Mouse (Mus musculus) hindbrain, embryonic 10.5 days (tissue): ENCODE data around the gene E4f1. TPM values are rescaled to one million over a fixed set of nuclear protein-coding genes. Genes with fewer than 3 reads are reported as not detected.

Experiments
- DNase-seq: peaks from one replicate; pipeline ENCODE4 v3.0.0-alpha.2; 2017; ENCODE audit warnings: low spot score
- H3K27ac ChIP-seq: fragments of 300-500 bp; sonication (generic); 2 replicates; pipeline ENCODE4 v1.5.1; 2016; ENCODE audit warnings: mild to moderate bottlenecking, moderate library complexity
- H3K27me3 ChIP-seq: fragments of 300-500 bp; sonication (generic); 2 replicates; pipeline ENCODE4 v1.6.1; 2016; ENCODE audit warnings: mild to moderate bottlenecking; ENCODE audit not compliant: poor library complexity, insufficient read depth, severe bottlenecking
- H3K36me3 ChIP-seq: fragments of 300-500 bp; sonication (generic); 2 replicates; pipeline ENCODE4 v1.6.1; 2016; ENCODE audit warnings: mild to moderate bottlenecking, moderate library complexity
- H3K4me1 ChIP-seq: fragments of 300-500 bp; sonication (generic); replicated peaks from 2 replicates; pipeline ENCODE4 v1.6.1; 2016; ENCODE audit warnings: mild to moderate bottlenecking
- H3K4me3 ChIP-seq: fragments of 300-500 bp; sonication (generic); 2 replicates; pipeline ENCODE4 v1.5.1; 2016; ENCODE audit warnings: mild to moderate bottlenecking, moderate library complexity
- H3K9me3 ChIP-seq: fragments of 300-500 bp; sonication (generic); 2 replicates; pipeline ENCODE4 v1.6.1; 2016; ENCODE audit warnings: mild to moderate bottlenecking, moderate library complexity
- WGBS: fragments of 180-500 bp; shearing (Covaris S2); methylation state at CpG from one replicate; pipeline ENCODE4 v1.1.7; 2016; 5-methylcytosine and 5-hydroxymethylcytosine counted together
- polyA plus RNA-seq: library from polyadenylated mRNA; unstranded; fragments of >200 nt; fragmentation: Nextera tagmentation; extraction: Ambion mirVana; gene quantifications from 2 replicates; pipeline ENCODE4 v1.2.1, GENCODE M21; 2016

Gene E4f1
- polyA plus RNA-seq, 1 experiment from 2014 or later = 40.1 TPM

DNA sequence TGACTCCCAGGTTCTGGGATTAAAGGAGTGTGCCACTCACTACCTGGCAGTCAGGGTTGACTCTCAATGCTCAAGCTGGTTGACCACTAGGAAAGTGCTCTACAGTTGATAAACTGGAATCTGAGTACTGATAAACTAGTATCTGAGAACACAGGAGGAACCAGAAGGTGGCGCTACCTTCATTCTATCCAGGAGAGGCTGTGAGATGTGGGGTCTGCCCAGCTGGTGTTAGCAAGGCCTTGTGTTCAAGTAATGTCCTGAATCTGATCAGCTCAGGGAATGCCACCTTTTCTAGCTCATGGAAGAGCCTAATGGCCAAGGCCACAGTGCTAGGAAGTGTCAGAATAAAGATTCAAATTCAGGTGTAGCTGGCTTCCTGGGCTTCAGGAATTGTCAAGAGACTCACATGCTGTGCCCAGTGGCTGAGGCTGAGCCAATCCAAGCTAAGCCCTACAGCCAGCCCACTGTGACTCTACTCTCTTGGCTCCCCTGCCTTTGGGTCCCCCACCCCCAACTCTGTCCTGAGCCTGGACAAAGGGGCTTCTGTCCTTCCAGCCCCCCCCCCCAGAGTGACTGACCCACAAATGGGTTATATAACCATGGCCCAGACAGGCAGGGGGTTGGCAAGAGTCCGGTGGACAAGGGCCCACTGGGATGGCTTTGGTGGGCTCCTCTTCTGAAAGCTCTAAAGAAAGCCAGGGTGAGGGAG, 24.7 kb upstream of the E4f1 start:
- WGBS = 37% methylated on average over 2 of the region's 2 CpGs
- Histone ChIP-seq H3K36me3 (peaks cover 40% of the 10 kb centered on the region), H3K27ac (peak overlapping the region; percentile 12; the same call in 1 of the 2 replicates), H3K4me3 (no peak overlapping the region), H3K27me3 (peaks cover 7% of the 10 kb centered on the region; the same call in 1 of the 2 replicates), H3K9me3 (no peaks in the 10 kb centered on the region), H3K4me1 (peaks cover 14% of the 10 kb centered on the region)
- peak; percentile 57 for DNase-seq

DNA sequence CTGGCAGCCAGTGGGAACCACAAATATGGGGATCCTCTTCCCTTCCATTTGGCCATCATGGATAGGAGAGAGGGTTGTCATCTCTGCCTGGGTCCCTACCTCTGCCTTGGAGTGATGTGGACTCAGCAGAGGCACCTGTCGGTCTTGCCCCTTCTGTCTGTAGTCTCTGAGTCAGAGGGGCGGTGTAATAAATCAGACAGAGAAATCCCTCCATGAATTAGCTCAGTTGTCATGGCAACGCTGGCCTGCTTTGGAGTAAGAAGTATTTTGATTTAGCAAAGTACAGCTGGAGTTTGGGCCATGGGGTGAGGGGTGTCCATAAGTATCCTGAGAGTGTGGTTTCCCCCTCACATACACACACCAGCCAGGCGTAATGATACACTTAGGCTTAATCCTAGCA, 20.3 kb upstream of the E4f1 start:
- H3K4me3 ChIP-seq = peak overlapping the region; percentile 88; the same call in 1 of the 2 replicates
- no peak for DNase-seq
- WGBS = 83% methylated on average over 4 of the region's 4 CpGs
- H3K27ac ChIP-seq = no peak overlapping the region
- peaks cover 41% of the 10 kb centered on the region for H3K27me3 ChIP-seq
- H3K4me1 ChIP-seq = peaks cover 39% of the 10 kb centered on the region
- H3K9me3 ChIP-seq = no peaks in the 10 kb centered on the region
- no peaks in the 10 kb centered on the region for H3K36me3 ChIP-seq

DNA sequence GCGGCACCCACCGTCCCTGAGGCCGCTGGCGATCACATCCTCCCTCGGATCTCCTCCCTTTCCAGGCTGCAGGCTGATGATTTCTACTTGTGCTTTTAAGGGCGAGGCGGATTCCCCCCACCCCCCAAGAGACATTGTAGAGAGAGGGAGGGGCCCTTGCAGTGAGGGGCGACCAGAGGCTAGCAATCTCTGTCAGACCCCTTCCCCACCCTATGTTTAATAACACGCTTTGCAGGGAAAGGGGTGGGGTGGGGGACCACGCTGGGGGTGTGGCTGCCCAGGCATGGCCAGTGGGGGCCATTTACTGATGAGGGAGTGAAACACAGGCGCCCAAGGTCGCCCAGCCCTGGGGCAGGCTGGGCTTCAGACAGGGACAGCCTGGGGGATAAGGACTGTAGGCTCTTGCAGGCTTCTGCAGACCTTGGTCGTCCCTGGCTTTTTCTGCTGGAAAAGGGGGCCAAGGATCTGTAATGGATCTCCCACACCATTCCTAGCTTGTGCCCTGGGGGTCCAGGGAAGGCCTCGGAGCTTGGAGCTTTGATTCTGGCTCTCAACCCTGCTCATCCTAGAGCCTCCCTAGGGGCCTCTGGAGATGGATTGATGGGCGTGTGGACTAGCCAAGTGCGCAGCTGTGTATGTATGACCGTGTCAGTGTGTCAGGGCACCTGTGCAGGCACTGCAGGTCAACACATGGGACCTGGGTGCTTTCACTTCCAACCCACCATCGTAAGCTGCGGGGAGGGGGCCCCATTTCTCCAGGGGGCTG, 19.3 kb upstream of the E4f1 start:
- Histone ChIP-seq H3K9me3 (no peaks in the 10 kb centered on the region), H3K27me3 (peaks cover 41% of the 10 kb centered on the region), H3K4me1 (peaks cover 43% of the 10 kb centered on the region), H3K4me3 (peak overlapping the region; percentile 88), H3K27ac (peak overlapping the region; percentile 92), H3K36me3 (no peaks in the 10 kb centered on the region)
- 17% methylated on average over 19 of the region's 19 CpGs for WGBS
- no peak for DNase-seq

DNA sequence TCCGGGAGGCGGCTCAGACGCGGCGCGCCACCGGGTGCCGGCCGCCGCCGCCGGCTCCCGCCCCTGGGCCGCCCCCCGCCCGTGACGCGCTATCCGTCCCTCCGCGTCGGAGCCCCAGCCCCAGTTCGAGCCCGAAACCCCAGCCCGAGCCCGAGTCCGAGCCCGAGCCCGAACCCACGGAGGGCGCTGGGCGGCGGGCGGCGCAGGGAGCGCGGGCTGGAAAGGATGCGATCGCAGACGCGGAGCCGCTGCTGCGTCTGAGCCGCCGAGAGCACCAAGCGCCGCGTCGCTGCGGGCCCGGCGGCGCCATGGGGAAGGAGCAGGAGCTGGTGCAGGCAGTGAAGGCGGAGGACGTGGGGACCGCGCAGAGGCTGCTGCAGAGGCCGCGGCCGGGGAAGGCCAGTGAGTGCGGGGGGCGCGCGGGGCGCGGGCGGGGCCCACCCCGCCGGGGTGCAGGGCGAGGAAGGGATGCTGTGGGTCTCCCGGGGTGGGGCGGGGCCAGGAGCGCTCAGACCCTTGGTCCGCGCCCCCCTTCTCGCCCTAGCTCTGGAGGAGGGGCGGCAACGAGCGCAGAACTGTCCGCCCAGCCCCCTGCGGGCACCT, 18.6 kb upstream of the E4f1 start:
- peak overlapping the region; percentile 92 for H3K27ac ChIP-seq
- H3K4me1 ChIP-seq = peaks cover 43% of the 10 kb centered on the region
- no peaks in the 10 kb centered on the region for H3K36me3 ChIP-seq
- peak; percentile 71 for DNase-seq
- no peaks in the 10 kb centered on the region for H3K9me3 ChIP-seq
- WGBS = under 1% methylated on average over 76 of the region's 81 CpGs
- peaks cover 41% of the 10 kb centered on the region for H3K27me3 ChIP-seq
- H3K4me3 ChIP-seq = peak overlapping the region; percentile 88

DNA sequence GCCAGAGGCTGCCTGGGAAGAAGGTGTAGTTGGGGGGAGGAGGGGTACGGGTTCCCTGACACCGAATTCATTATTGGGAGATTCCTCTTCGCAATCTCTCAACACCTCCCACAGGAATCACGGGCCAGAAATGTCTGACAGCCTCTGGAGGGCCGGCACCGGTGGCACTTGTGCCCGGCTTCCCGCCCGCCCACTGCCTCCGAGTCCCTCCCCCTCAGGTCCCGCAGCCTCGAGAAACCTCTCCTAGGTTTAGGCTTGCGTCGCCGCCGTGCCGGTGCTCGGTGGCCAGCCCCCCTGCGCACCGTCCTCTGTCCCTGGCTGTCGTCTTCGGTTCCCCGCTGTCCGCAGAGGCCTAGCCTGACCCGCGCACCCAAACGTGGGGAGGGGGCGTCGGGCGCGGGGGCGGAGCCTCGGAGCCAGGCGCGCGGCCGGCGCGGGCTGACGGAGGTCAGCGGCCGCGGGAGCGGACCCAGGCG, 18.1 kb upstream of the E4f1 start, which contains the start of gene Caskin1:
Gene Caskin1 (plus strand): TSS at position 416 of the 476 bp plus-strand sequence.
- DNase-seq = peak; percentile 53
- WGBS = 0% methylated on average over 43 of the region's 45 CpGs
- Histone ChIP-seq H3K4me1 (peaks cover 43% of the 10 kb centered on the region), H3K36me3 (no peaks in the 10 kb centered on the region), H3K27me3 (peaks cover 41% of the 10 kb centered on the region), H3K27ac (peak within 1 kb of the TSS; percentile 92), H3K4me3 (peak within 1 kb of the TSS; percentile 88), H3K9me3 (no peaks in the 10 kb centered on the region)

DNA sequence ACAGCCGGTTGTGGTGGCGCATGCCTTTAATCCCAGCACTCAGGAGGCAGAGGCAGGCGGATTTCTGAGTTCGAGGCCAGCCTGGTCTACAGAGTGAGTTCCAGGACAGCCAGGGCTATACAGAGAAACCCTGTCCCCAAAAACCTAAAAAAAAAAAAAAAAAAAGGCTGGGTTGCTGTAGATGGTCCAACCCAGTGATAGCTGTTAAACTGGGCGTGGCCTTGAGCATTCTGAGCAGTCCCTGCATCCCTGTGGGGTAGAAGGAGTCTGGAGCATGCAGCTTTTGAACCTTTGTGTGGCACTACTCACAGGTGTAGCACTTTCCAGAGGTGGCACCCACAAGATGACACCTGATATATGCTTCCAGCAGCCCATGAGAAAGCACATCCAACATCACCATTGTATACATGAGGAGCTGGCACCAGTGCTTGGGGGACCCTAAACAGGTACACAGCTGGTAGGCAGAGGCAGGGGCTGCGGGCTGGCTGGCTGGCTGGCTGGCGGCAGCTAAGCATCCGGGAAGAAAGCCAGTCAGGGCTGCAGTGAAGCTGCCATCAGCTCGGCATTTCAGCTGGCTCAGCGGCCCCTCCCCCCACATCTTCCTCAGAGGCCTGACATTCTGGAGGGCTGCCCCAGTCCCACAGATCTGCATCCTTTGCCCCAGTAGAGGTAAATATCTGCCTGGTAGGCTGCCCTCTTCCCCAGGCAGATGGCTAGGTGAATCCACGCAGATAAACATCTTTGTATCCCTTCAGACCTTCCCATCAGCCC, 15.2 kb upstream of the E4f1 start:
- peaks cover 36% of the 10 kb centered on the region for H3K4me1 ChIP-seq
- WGBS = 48% methylated on average over 11 of the region's 11 CpGs
- peaks cover 39% of the 10 kb centered on the region for H3K27me3 ChIP-seq
- H3K27ac ChIP-seq = peak overlapping the region; percentile 64
- no peaks in the 10 kb centered on the region for H3K36me3 ChIP-seq
- H3K9me3 ChIP-seq = no peaks in the 10 kb centered on the region
- peak overlapping the region; percentile 24 for H3K4me3 ChIP-seq
- DNase-seq = no peak

DNA sequence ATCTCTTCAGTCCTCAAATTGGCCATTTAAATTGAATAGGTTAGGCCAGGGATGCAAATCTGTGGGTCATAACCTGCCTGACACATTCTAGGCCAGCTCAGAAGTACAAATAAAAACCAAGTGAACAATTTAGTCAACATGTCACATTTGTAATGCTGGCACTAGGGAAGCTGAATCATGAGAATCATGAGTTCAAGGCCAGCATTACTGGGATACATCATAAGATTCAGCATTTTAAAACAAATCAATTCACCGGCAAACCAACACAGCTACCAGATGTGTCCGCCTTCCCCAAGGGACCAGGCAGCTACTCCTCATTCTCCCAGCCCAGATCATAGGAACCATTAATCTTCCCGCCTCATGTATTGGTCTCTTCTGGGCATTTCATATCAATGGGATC, 13.4 kb upstream of the E4f1 start:
- Histone ChIP-seq H3K9me3 (no peaks in the 10 kb centered on the region), H3K36me3 (no peaks in the 10 kb centered on the region), H3K27ac (no peak overlapping the region), H3K4me1 (peaks cover 26% of the 10 kb centered on the region), H3K27me3 (peaks cover 23% of the 10 kb centered on the region), H3K4me3 (no peak overlapping the region)
- no peak for DNase-seq
- WGBS = 77% methylated on average over 3 of the region's 3 CpGs

DNA sequence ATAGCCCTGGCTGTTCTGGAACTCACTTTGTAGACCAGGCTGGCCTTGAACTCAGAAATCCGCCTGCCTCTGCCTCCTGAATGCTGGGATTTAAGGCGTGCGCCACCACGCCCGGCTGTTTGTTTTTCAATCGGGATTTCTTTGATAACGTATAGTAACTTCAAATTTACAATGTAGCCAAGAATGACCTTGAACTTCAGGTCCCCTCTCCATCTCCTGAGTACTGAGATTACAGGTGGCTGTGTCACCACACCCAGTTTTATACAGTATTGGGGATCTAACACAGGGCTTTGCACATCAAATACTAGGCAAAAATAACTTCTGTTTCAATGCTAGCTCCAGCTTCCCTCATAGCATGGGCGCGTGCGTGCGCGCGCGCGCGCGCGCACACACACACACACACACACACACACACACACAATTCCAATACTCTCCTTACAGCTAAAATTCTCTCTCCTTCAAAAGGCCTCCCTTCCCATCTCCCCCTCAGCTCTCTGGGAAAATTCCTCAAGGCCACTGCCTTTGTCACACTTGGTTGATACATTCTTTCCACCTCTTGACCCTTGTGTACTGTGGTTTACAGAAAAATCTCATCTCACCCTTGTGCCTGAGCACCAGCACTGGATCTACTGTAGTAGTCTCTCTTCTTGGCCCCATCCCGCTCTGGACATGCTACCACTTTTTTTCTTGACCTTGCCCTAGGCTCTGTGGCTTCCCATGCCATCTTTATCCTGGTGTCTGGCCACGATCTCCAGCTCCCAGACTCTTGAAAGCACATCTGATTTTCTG, 11.1 kb upstream of the E4f1 start:
- Histone ChIP-seq H3K4me1 (peaks cover 31% of the 10 kb centered on the region), H3K36me3 (peaks cover 16% of the 10 kb centered on the region), H3K27me3 (peaks cover 2% of the 10 kb centered on the region; the same call in 1 of the 2 replicates), H3K9me3 (no peaks in the 10 kb centered on the region), H3K4me3 (no peak overlapping the region), H3K27ac (no peak overlapping the region)
- WGBS = 94% methylated on average over 20 of the region's 20 CpGs
- DNase-seq = no peak

DNA sequence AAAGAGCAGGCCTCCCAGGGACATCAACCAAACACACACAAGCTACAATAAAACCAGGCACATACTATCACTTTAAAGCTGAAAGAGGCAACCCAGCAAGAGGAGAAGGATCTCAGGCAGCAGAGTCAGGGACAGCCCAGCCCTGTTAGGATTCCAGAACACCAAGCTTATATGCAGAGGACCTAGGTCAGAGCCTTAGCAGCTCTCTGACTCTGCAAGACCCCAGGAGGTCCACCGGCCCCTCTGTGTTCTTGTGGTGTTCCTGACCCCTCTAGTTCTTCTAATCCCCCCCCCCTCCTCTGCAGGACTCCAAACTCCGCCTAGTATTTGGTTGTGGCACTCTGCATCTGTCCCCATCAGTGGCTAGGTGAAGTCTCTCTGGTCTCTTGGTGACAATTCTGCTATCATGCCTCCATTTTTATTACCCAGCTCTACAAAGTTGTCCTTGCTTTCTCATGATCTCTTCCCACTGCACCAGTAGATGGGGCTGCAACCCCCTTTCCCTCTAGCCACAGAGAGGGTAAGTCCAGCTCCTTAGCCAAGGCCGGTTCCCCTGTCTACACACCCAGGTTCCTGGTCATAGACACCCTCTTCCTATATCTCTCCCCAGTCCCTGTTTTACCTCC, 10.2 kb upstream of the E4f1 start:
- Histone ChIP-seq H3K4me3 (peak overlapping the region; percentile 82), H3K36me3 (peaks cover 25% of the 10 kb centered on the region), H3K27me3 (no peaks in the 10 kb centered on the region), H3K4me1 (peaks cover 26% of the 10 kb centered on the region), H3K27ac (peak overlapping the region; percentile 29; the same call in 1 of the 2 replicates), H3K9me3 (no peaks in the 10 kb centered on the region)
- no peak for DNase-seq
- WGBS = 46% methylated on average over 3 of the region's 3 CpGs

DNA sequence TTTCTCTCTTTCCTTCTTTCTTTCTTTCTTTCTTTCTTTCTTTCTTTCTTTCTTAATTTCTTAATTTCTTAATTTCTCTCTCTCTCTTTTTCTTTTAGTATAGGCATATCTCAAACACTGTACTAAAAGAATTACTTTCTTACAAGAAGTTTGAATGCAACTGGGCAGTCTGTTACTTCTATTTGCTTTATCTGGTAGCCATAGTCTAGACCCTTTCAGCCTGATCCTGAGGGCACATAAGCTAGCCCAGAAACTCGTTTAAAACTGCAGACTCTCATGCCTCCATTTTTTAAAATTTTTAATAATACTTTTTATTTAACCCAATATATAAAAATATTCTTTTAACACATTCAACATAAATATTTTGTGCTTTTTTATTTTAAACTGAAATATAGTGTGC, 9.3 kb upstream of the E4f1 start:
- no peaks in the 10 kb centered on the region for H3K27me3 ChIP-seq
- peak overlapping the region; percentile 99 for H3K27ac ChIP-seq
- no peak for DNase-seq
- WGBS = 36% methylated on average over 1 of the region's 1 CpGs
- H3K4me1 ChIP-seq = peaks cover 24% of the 10 kb centered on the region
- peaks cover 34% of the 10 kb centered on the region for H3K36me3 ChIP-seq
- no peaks in the 10 kb centered on the region for H3K9me3 ChIP-seq
- peak overlapping the region; percentile 82 for H3K4me3 ChIP-seq

DNA sequence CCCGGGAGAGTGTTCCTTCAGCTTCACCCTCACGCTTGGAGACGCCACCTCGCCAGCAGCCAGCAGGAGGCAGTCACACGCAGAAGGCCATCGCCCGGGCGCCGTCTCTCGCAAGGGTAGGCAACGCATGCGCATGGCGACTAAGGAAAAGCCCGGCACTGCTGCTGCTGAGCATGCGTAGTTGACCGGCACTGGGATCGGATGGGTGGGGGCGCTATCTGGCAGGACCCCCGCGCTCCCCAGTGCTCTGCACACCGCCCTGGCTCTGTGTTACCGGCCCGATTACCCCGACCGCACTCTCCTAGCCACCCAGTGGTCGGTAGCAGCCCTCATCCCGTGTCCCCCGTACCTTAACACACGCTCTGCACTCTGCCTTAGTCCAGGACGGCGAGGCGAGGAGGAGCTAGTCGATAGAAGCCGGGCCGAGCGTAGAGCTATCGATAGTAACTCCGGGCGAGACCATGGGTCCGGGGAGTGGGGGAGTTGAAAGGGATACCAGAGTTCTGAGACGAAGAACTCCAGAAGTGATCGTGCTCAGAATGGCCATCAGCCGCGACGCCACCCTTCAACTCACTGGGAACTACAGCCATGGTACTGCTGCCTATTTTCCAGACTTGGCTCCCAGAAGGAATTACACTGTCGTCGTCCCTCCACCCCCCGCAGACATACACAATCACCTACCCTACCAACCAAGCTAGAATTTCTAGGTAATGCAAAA, 8.7 kb upstream of the E4f1 start, which contains the start of gene Mlst8:
Gene Mlst8 (minus strand): TSS at position 416 of the 718 bp plus-strand sequence.
- Histone ChIP-seq H3K9me3 (no peaks in the 10 kb centered on the region), H3K4me1 (peaks cover 27% of the 10 kb centered on the region), H3K36me3 (peaks cover 40% of the 10 kb centered on the region), H3K27me3 (no peaks in the 10 kb centered on the region), H3K27ac (peak within 1 kb of the TSS; percentile 99), H3K4me3 (peak within 1 kb of the TSS; percentile 82)
- peak; percentile 98 for DNase-seq
- WGBS = under 1% methylated on average over 48 of the region's 48 CpGs
